Mouse (Mus musculus): ENCODE results near the gene Cand2. TPM values are rescaled to one million over a fixed set of nuclear protein-coding genes. Genes with fewer than 3 reads are reported as not detected.

The Cand2 gene
- total RNA-seq, 1 experiment = 10.7 TPM

GRCm38 (mm10) chr6:115803541-115804382 is 29.4 kb downstream of the Cand2 start:
- Histone ChIP-seq H3K9me3 (ENCODE audit: control insufficient read depth, insufficient read depth, low read depth, low read length) (no peaks in the 10 kb centered on the region), H3K9ac (ENCODE audit: insufficient read depth, low read depth, low read length, poor library complexity, severe bottlenecking) (no peak overlapping the region), H3K27ac (ENCODE audit: insufficient read depth, low read depth, low read length, poor library complexity, severe bottlenecking) (no peak overlapping the region; the same call in 1 of the 2 replicates), H3K36me3 (ENCODE audit: control insufficient read depth, insufficient read depth, low read length, poor library complexity, severe bottlenecking) (peaks cover 55% of the 10 kb centered on the region), H3K4me1 (ENCODE audit: control insufficient read depth in 2 of 2, insufficient read depth in 2 of 2, low read length in 2 of 2, poor library complexity in 1 of 2) (peaks cover 0 to 4% of the 10 kb centered on the region in 2 experiments; a peak in 2 of 4 replicates), H3K4me3 (ENCODE audit: insufficient read depth in 1 of 2, low read depth in 1 of 2, low read length in 2 of 2, poor library complexity in 1 of 2, severe bottlenecking in 1 of 2) (no peak overlapping the region)
- DNase-seq (ENCODE audit: low read depth, low spot score) = peak; percentile 54
- no peak for TF ChIP-seq MAFK (IDR thresholded peaks at IDR 0.05; ENCODE audit: insufficient read depth, low read depth, low read length)
- TF ChIP-seq CHD2 (IDR thresholded peaks at IDR 0.05; ENCODE audit: low read depth, low read length) = peak; percentile 39; the same call in 1 of the 2 replicates
- peak; percentile 74 for TF ChIP-seq ZNF384 (IDR thresholded peaks at IDR 0.05; ENCODE audit: low read depth, low read length)
- in situ Hi-C loops (cut with MboI; ENCODE audit: low sequenced_read_pairs in 2 of 2, unreplicated experiment in 2 of 2) = no loop called here

- Histone ChIP-seq H3K9me3 (ENCODE audit: control insufficient read depth, insufficient read depth, low read depth, low read length) (no peaks in the 10 kb centered on the region), H3K27ac (ENCODE audit: insufficient read depth, low read depth, low read length, poor library complexity, severe bottlenecking) (no peak overlapping the region), H3K9ac (ENCODE audit: insufficient read depth, low read depth, low read length, poor library complexity, severe bottlenecking) (no peak overlapping the region), H3K4me1 (ENCODE audit: control insufficient read depth in 2 of 2, insufficient read depth in 2 of 2, low read length in 2 of 2, poor library complexity in 1 of 2) (peaks cover 0 to 4% of the 10 kb centered on the region in 2 experiments; a peak in 2 of 4 replicates), H3K36me3 (ENCODE audit: control insufficient read depth, insufficient read depth, low read length, poor library complexity, severe bottlenecking) (peaks cover 51% of the 10 kb centered on the region), H3K4me3 (ENCODE audit: insufficient read depth in 1 of 2, low read depth in 1 of 2, low read length in 2 of 2, poor library complexity in 1 of 2, severe bottlenecking in 1 of 2) (no peak overlapping the region)
- TF ChIP-seq ZC3H11A (IDR thresholded peaks at IDR 0.05; ENCODE audit: borderline replicate concordance, low read depth, low read length) = no peak
- TF ChIP-seq CHD2 (IDR thresholded peaks at IDR 0.05; ENCODE audit: low read depth, low read length) = peak; percentile 36
- no peak for DNase-seq (ENCODE audit: low read depth, low spot score)
- in situ Hi-C loops (cut with MboI; ENCODE audit: low sequenced_read_pairs in 2 of 2, unreplicated experiment in 2 of 2) = no loop called here
Measured at GRCm38 (mm10) chr6:115804432-115805192, 30.3 kb downstream of the Cand2 start.

GRCm38 (mm10) chr6:115807464-115808195 is 33.3 kb downstream of the Cand2 start:
- no peak for DNase-seq (ENCODE audit: low read depth, low spot score)
- peak overlapping the region; percentile 99 for H3K9ac ChIP-seq (ENCODE audit: insufficient read depth, low read depth, low read length, poor library complexity, severe bottlenecking)
- peaks cover 0 to 11% of the 10 kb centered on the region in 2 experiments; a peak in 2 of 4 replicates for H3K4me1 ChIP-seq (ENCODE audit: control insufficient read depth in 2 of 2, insufficient read depth in 2 of 2, low read length in 2 of 2, poor library complexity in 1 of 2)
- in situ Hi-C loops (cut with MboI; ENCODE audit: low sequenced_read_pairs in 2 of 2, unreplicated experiment in 2 of 2) = no loop called here
- TF ChIP-seq ZC3H11A (IDR thresholded peaks at IDR 0.05; ENCODE audit: borderline replicate concordance, low read depth, low read length) (no peak), MAFK (IDR thresholded peaks at IDR 0.05; ENCODE audit: insufficient read depth, low read depth, low read length) (no peak), CHD2 (IDR thresholded peaks at IDR 0.05; ENCODE audit: low read depth, low read length) (no peak), HCFC1 (IDR thresholded peaks at IDR 0.05; ENCODE audit: borderline replicate concordance, insufficient read depth, low read length) (no peak), ZNF384 (IDR thresholded peaks at IDR 0.05; ENCODE audit: low read depth, low read length) (no peak)
- peak overlapping the region; percentile 95 for H3K27ac ChIP-seq (ENCODE audit: insufficient read depth, low read depth, low read length, poor library complexity, severe bottlenecking)
- H3K9me3 ChIP-seq (ENCODE audit: control insufficient read depth, insufficient read depth, low read depth, low read length) = no peaks in the 10 kb centered on the region
- H3K4me3 ChIP-seq (ENCODE audit: insufficient read depth in 1 of 2, low read depth in 1 of 2, low read length in 2 of 2, poor library complexity in 1 of 2, severe bottlenecking in 1 of 2) = peak overlapping the region; percentile 91 to 93
- peaks cover 36% of the 10 kb centered on the region for H3K36me3 ChIP-seq (ENCODE audit: control insufficient read depth, insufficient read depth, low read length, poor library complexity, severe bottlenecking)

- Histone ChIP-seq H3K4me1 (ENCODE audit: control insufficient read depth in 2 of 2, insufficient read depth in 2 of 2, low read length in 2 of 2, poor library complexity in 1 of 2) (peaks cover 0 to 11% of the 10 kb centered on the region in 2 experiments; a peak in 2 of 4 replicates), H3K9me3 (ENCODE audit: control insufficient read depth, insufficient read depth, low read depth, low read length) (no peaks in the 10 kb centered on the region), H3K36me3 (ENCODE audit: control insufficient read depth, insufficient read depth, low read length, poor library complexity, severe bottlenecking) (peaks cover 36% of the 10 kb centered on the region), H3K4me3 (ENCODE audit: insufficient read depth in 1 of 2, low read depth in 1 of 2, low read length in 2 of 2, poor library complexity in 1 of 2, severe bottlenecking in 1 of 2) (peak overlapping the region; percentile 91 to 93), H3K27ac (ENCODE audit: insufficient read depth, low read depth, low read length, poor library complexity, severe bottlenecking) (peak overlapping the region; percentile 95), H3K9ac (ENCODE audit: insufficient read depth, low read depth, low read length, poor library complexity, severe bottlenecking) (peak overlapping the region; percentile 99)
- no peak for TF ChIP-seq HCFC1 (IDR thresholded peaks at IDR 0.05; ENCODE audit: borderline replicate concordance, insufficient read depth, low read length)
- no peak for TF ChIP-seq ZNF384 (IDR thresholded peaks at IDR 0.05; ENCODE audit: low read depth, low read length)
- TF ChIP-seq ZC3H11A (IDR thresholded peaks at IDR 0.05; ENCODE audit: borderline replicate concordance, low read depth, low read length) = no peak
- no peak for TF ChIP-seq CHD2 (IDR thresholded peaks at IDR 0.05; ENCODE audit: low read depth, low read length)
- no peak for TF ChIP-seq MAFK (IDR thresholded peaks at IDR 0.05; ENCODE audit: insufficient read depth, low read depth, low read length)
- in situ Hi-C loops (cut with MboI; ENCODE audit: low sequenced_read_pairs in 2 of 2, unreplicated experiment in 2 of 2) = no loop called here
- no peak for DNase-seq (ENCODE audit: low read depth, low spot score)
Measured at GRCm38 (mm10) chr6:115808196-115808487, 33.8 kb downstream of the Cand2 start.
